Mouse (Mus musculus) liver, embryonic 14.5 days (tissue): ENCODE data around the gene Hnrnpll. TPM values are rescaled to one million over a fixed set of nuclear protein-coding genes. Genes with fewer than 3 reads are reported as not detected.

ENCODE experiments used
- ATAC-seq: fragments of 200-750 bp; cut with Nextera tagmentation; 2 replicates; pipeline ENCODE4 v1.8.0; 2017; ENCODE audit warnings: moderate number of reproducible peaks, mild to moderate bottlenecking, moderate library complexity; ENCODE audit not compliant: insufficient read depth
- DNase-seq, 3 experiments: peaks; one replicate each; pipeline ENCODE4 v3.0.0-alpha.2; 2012 to 2013; ENCODE audit warnings: low read depth in 3 of 3, low spot score in 3 of 3
- H3K27ac ChIP-seq: fragments of 300-500 bp; sonication (generic); 2 replicates; pipeline ENCODE4 v1.5.1; 2014; ENCODE audit warnings: moderate library complexity, mild to moderate bottlenecking, control low read depth, inconsistent platforms
- H3K27me3 ChIP-seq: fragments of 300-500 bp; sonication (generic); 2 replicates; pipeline ENCODE4 v1.6.1; 2014; ENCODE audit warnings: mild to moderate bottlenecking, low read length, moderate library complexity; ENCODE audit not compliant: control insufficient read depth, insufficient read depth
- H3K36me3 ChIP-seq: fragments of 300-500 bp; sonication (generic); replicated peaks from 2 replicates; pipeline ENCODE4 v1.6.1; 2014; ENCODE audit warnings: low read depth; ENCODE audit not compliant: control insufficient read depth, insufficient read depth
- H3K4me1 ChIP-seq, 2 experiments: fragments of 200-500 bp in 1 of 2; fragments of 300-500 bp in 1 of 2; sonication (generic) in 1 of 2; replicated peaks; 2 replicates each; pipeline ENCODE4 v1.6.1; 2012 to 2014; ENCODE audit warnings: antibody characterized with exemption in 1 of 2, inconsistent platforms in 1 of 2, low read length in 1 of 2; ENCODE audit not compliant: control insufficient read depth in 2 of 2, insufficient read depth in 2 of 2
- H3K4me2 ChIP-seq: fragments of 300-500 bp; sonication (generic); 2 replicates; pipeline ENCODE4 v1.6.1; 2014; ENCODE audit warnings: low read depth, mild to moderate bottlenecking, control low read depth, moderate library complexity
- H3K4me3 ChIP-seq, 2 experiments: fragments of 200-500 bp in 1 of 2; fragments of 300-500 bp in 1 of 2; sonication (generic) in 1 of 2; 2 replicates each; pipeline ENCODE4 v1.5.1; 2012 to 2014; ENCODE audit warnings: low read depth in 2 of 2, low read length in 2 of 2, mild to moderate bottlenecking in 2 of 2, control low read depth in 1 of 2, inconsistent platforms in 1 of 2, moderate library complexity in 1 of 2; ENCODE audit not compliant: insufficient read depth in 1 of 2
- H3K9ac ChIP-seq: fragments of 300-500 bp; sonication (generic); replicated peaks from 2 replicates; pipeline ENCODE4 v1.6.1; 2014; ENCODE audit warnings: mild to moderate bottlenecking, control low read depth, moderate library complexity
- H3K9me3 ChIP-seq: fragments of 300-500 bp; sonication (generic); 2 replicates; pipeline ENCODE4 v1.6.1; 2016; ENCODE audit warnings: low read length, mixed read lengths; ENCODE audit not compliant: control insufficient read depth
- CTCF ChIP-seq: IDR thresholded peaks from 2 replicates; pipeline ENCODE4 v1.5.1; 2016; ENCODE audit warnings: antibody characterized with exemption, low read depth, control low read depth
- EP300 ChIP-seq: IDR thresholded peaks from 2 replicates; pipeline ENCODE4 v1.6.1; 2016; ENCODE audit warnings: antibody characterized with exemption, low read depth
- WGBS: fragments of 180-500 bp; shearing (Covaris S2); extraction: QIAGEN DNeasy Blood & Tissue Kit; methylation state at CpG from one replicate; pipeline ENCODE4 v1.1.7; 2014; ENCODE audit not compliant: insufficient replicate concordance; 5-methylcytosine and 5-hydroxymethylcytosine counted together
- polyA plus RNA-seq, 2 experiments: library from polyadenylated mRNA; depleted of rRNA in 1 of 2; stranded (reverse) in 1 of 2; unstranded in 1 of 2; fragments of >200 nt; fragmentation: Nextera tagmentation in 1 of 2; extraction: Ambion mirVana in 1 of 2; gene quantifications; 2 replicates each; pipeline versions ENCODE4 v1.2.1 to v1.2.3; 2012 to 2014

Gene Hnrnpll
- polyA plus RNA-seq, 2 experiments: 23.1 to 23.5 TPM

DNA sequence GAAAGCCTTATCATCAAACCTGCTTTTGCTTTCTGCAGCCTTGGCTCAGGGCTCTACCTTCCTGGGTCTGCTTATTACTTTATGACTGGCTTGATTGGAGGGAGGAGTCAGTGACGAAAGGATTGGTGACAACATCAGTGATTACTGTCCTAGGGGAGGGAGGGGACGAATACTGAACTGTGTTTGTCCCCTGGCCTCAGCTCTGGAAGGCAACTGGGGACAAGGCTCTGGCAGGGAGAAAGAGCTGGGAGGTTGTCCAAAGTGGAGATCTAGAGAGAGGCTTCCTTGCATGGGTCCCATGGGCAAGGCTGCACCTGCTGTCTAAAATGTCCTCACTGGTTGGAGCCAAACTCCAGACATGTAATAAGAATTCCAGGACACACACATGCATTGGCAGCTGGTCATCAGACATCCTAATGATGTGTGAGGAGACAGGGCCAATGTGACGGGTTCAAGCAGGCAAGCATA, 59.7 kb downstream of the Hnrnpll start:
- no peaks in the 10 kb centered on the region for H3K36me3 ChIP-seq
- no peak for DNase-seq
- no peak overlapping the region for H3K9ac ChIP-seq
- no peaks in the 10 kb centered on the region; the same call in 1 of the 2 replicates for H3K27me3 ChIP-seq
- 57% methylated on average over 3 of the region's 3 CpGs for WGBS
- no peak overlapping the region for H3K27ac ChIP-seq
- TF ChIP-seq EP300 (no peak), CTCF (no peak)
- H3K4me2 ChIP-seq: no peak overlapping the region
- no peak overlapping the region for H3K4me3 ChIP-seq
- H3K9me3 ChIP-seq: no peaks in the 10 kb centered on the region
- no peak for ATAC-seq
- no peaks in the 10 kb centered on the region for H3K4me1 ChIP-seq

DNA sequence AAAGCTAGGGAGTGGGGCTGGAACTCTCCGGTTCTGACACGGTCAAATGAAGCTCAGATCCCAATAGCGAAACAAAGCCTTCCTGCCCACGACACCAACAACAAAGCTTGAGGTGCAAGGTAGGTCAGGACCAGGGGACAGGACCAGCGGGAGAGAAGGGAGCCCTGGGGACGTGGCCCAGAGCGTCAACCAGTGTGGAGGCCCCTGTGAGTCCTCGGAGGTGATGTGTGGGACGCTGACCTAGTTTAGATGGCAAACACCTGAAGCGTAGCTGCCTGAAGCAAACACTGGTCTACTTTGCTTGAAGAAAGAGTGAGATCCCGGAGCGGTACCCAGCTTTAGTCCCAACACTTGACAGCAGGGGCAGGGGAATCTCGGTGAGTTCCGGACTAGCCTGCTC, 62.5 kb downstream of the Hnrnpll start:
- Histone ChIP-seq H3K9ac (no peak overlapping the region), H3K27me3 (no peaks in the 10 kb centered on the region), H3K36me3 (no peaks in the 10 kb centered on the region), H3K4me2 (no peak overlapping the region), H3K27ac (no peak overlapping the region), H3K4me1 (no peaks in the 10 kb centered on the region), H3K4me3 (no peak overlapping the region), H3K9me3 (no peaks in the 10 kb centered on the region)
- WGBS: 82% methylated on average over 14 of the region's 14 CpGs
- no peak for DNase-seq
- TF ChIP-seq EP300 (no peak), CTCF (no peak)
- no peak for ATAC-seq

DNA sequence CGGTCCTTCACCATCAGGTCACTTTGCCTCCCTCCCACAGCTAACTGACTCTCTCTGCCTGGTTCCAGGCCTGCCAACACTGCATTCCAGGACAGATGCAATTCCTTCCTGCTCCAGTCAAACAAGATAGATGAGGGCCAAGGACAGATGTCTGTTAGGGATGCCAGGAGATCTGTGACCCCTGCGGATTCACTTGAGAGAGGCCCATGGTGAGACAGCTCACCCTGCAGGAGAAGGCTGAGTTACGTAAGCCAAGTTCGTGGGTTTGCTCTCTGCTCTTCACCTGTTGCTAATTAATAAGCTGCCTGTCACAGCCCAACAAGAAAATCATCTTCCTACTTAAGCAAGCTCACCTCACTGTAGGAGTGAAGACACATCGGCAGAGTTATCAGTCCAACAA, 63.1 kb downstream of the Hnrnpll start:
- no peaks in the 10 kb centered on the region for H3K27me3 ChIP-seq
- H3K36me3 ChIP-seq: no peaks in the 10 kb centered on the region
- H3K4me2 ChIP-seq: no peak overlapping the region
- no peak overlapping the region for H3K4me3 ChIP-seq
- 78% methylated on average over 5 of the region's 5 CpGs for WGBS
- ATAC-seq (no peak), DNase-seq (no peak)
- no peaks in the 10 kb centered on the region for H3K4me1 ChIP-seq
- TF ChIP-seq EP300 (no peak), CTCF (no peak)
- no peak overlapping the region for H3K9ac ChIP-seq
- no peak overlapping the region for H3K27ac ChIP-seq
- H3K9me3 ChIP-seq: no peaks in the 10 kb centered on the region

DNA sequence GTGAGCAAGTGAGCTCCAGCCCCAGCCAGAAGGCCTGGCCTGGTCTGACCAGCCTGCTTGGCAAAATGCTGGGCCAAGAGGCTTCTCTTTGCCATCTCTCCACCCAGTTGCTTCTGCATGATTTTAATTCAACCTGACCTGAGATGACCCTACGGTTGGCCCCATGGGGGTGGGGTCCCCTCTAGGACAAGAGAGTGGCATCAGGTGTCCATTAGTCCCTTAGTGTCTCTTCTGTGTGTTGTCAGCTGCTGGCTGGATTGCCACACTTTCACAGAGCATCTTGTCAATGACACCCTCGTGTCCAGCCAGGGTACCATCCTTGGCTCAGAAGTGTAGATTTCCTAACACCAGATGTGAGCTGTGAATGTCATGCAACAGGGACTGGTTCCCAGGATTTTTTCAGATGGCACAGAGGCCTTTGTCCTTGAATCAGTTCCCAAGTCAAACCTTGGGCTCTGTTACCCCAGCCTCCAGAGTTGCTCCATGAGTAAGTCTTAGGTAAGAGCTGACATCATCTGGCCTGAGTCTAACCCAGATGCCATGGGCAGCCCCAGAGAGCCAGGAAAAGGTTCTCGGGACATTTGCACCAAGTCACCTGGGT, 66.9 kb downstream of the Hnrnpll start:
- H3K9ac ChIP-seq: no peak overlapping the region
- no peak overlapping the region for H3K4me2 ChIP-seq
- no peak overlapping the region for H3K27ac ChIP-seq
- TF ChIP-seq EP300: no peak
- TF ChIP-seq CTCF: no peak
- ATAC-seq: no peak
- H3K9me3 ChIP-seq: no peaks in the 10 kb centered on the region
- DNase-seq: no peak
- WGBS: 73% methylated on average over 3 of the region's 3 CpGs
- no peaks in the 10 kb centered on the region for H3K36me3 ChIP-seq
- H3K4me3 ChIP-seq: no peak overlapping the region
- H3K27me3 ChIP-seq: no peaks in the 10 kb centered on the region
- H3K4me1 ChIP-seq: no peaks in the 10 kb centered on the region

DNA sequence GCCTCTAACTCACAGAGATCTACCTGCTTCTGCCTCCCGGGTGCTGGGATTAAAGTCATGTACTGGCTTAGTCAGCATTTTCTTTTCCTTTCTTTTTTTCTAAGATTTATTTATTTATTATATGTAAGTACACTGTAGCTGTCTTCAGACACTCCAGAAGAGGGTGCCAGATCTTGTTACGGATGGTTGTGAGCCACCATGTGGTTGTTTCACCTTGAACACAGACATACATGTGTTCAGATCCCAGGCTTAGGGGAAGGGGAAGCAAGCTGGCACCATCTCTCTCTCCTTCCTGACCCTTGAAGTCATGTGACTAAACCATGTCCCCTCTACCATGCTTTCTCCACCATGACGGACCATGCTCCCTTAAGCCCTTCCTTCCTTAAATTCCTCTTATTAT, 70.0 kb downstream of the Hnrnpll start:
- no peak overlapping the region for H3K4me2 ChIP-seq
- no peaks in the 10 kb centered on the region for H3K36me3 ChIP-seq
- WGBS: 58% methylated on average over 3 of the region's 3 CpGs
- H3K9me3 ChIP-seq: no peaks in the 10 kb centered on the region
- no peak overlapping the region for H3K4me3 ChIP-seq
- H3K9ac ChIP-seq: no peak overlapping the region
- no peak overlapping the region for H3K27ac ChIP-seq
- ATAC-seq (no peak), DNase-seq (no peak)
- H3K27me3 ChIP-seq: no peaks in the 10 kb centered on the region
- H3K4me1 ChIP-seq: no peaks in the 10 kb centered on the region
- TF ChIP-seq EP300 (no peak), CTCF (no peak)
